Mouse (Mus musculus) T-cell, adult 2 months (primary cell): Measurements from ENCODE around the gene Msi2.
A peak's percentile ranks its signal among the peaks of the same experiment; 100 is the strongest.

Source experiments
- DNase-seq: peaks from one replicate; pipeline ENCODE4 v3.0.0; 2022; ENCODE audit warnings: low spot score

The Msi2 gene

GRCm38 (mm10) chr11:88709876-88710614 is 8.3 kb downstream of the Msi2 start:
- DNase-seq = no peak

GRCm38 (mm10) chr11:88707228-88707775 is 11.0 kb downstream of the Msi2 start:
- DNase-seq = no peak

GRCm38 (mm10) chr11:88704688-88705087 is 13.6 kb downstream of the Msi2 start:
- no peak for DNase-seq

GRCm38 (mm10) chr11:88703220-88703619 is 15.1 kb downstream of the Msi2 start:
- DNase-seq = no peak

GRCm38 (mm10) chr11:88701976-88702659 is 16.2 kb downstream of the Msi2 start:
- no peak for DNase-seq

GRCm38 (mm10) chr11:88701020-88701419 is 17.3 kb downstream of the Msi2 start:
- no peak for DNase-seq

- DNase-seq = no peak
Observed at GRCm38 (mm10) chr11:88700202-88700711, 18.1 kb downstream of the Msi2 start.

GRCm38 (mm10) chr11:88693905-88694893 is 24.1 kb downstream of the Msi2 start:
- DNase-seq = no peak

- peak; percentile 7 for DNase-seq
Observed at GRCm38 (mm10) chr11:88693002-88693769, 25.1 kb downstream of the Msi2 start.

- peak; percentile 54 for DNase-seq
Observed at GRCm38 (mm10) chr11:88692374-88692773, 25.9 kb downstream of the Msi2 start.

GRCm38 (mm10) chr11:88690556-88691287 is 27.6 kb downstream of the Msi2 start:
- DNase-seq = no peak

GRCm38 (mm10) chr11:88689831-88690459 is 28.4 kb downstream of the Msi2 start:
- no peak for DNase-seq

- DNase-seq = no peak
Observed at GRCm38 (mm10) chr11:88688644-88689043, 29.7 kb downstream of the Msi2 start.

- DNase-seq = no peak
Observed at GRCm38 (mm10) chr11:88687711-88688110, 30.6 kb downstream of the Msi2 start.

GRCm38 (mm10) chr11:88687010-88687409 is 31.3 kb downstream of the Msi2 start:
- no peak for DNase-seq

- DNase-seq = no peak
Observed at GRCm38 (mm10) chr11:88686061-88686460, 32.3 kb downstream of the Msi2 start.

- DNase-seq = no peak
Observed at GRCm38 (mm10) chr11:88683026-88683770, 35.1 kb downstream of the Msi2 start.

- no peak for DNase-seq
Observed at GRCm38 (mm10) chr11:88677350-88677749, 41.0 kb downstream of the Msi2 start.

GRCm38 (mm10) chr11:88676597-88676996 is 41.7 kb downstream of the Msi2 start:
- no peak for DNase-seq
